Mouse (Mus musculus): ENCODE measurements around the gene Gstp1.

- no peak for TF ChIP-seq GATA2 (IDR thresholded peaks at IDR 0.05; ENCODE audit: borderline replicate concordance, low read depth, low read length)
- no peak for TF ChIP-seq CTCF (IDR thresholded peaks at IDR 0.05; ENCODE audit: low read depth, low read length)
- no peak for TF ChIP-seq TAL1 (conservative IDR thresholded peaks at IDR 0.05; ENCODE audit: low read depth, low read length)
- TF ChIP-seq GATA1 (IDR thresholded peaks at IDR 0.05; ENCODE audit: borderline replicate concordance, low read length): no peak
- no peak for TF ChIP-seq POLR2AphosphoS5 (IDR thresholded peaks at IDR 0.05; ENCODE audit: insufficient replicate concordance, low read depth, low read length)
Observed at GRCm38 (mm10) chr19:4057389-4057788, 19.6 kb upstream of the Gstp1 start.
